Mouse (Mus musculus) MEL (cell line): Measurements from ENCODE around the gene Abhd17b. TPM values are rescaled to one million over a fixed set of nuclear protein-coding genes. Genes with fewer than 3 reads are reported as not detected.

ENCODE experiments used
- DNase-seq: peaks from one replicate; pipeline ENCODE4 v3.0.0; 2011; ENCODE audit warnings: low read depth, low spot score
- H3K27ac ChIP-seq: 2 replicates; pipeline ENCODE4 v1.5.1; 2012; ENCODE audit warnings: low read depth, mild to moderate bottlenecking, control low read depth, low read length, moderate library complexity; ENCODE audit not compliant: control insufficient read depth
- H3K27me3 ChIP-seq, 2 experiments: fragments of 150-350 bp in 1 of 2; sonication (generic) in 1 of 2; 2 replicates each; pipeline ENCODE4 v1.6.1; 2012; ENCODE audit warnings: low read length in 2 of 2, mild to moderate bottlenecking in 2 of 2, improper control_type of control experiment in 1 of 2, moderate library complexity in 1 of 2; ENCODE audit not compliant: insufficient read depth in 2 of 2, control insufficient read depth in 1 of 2
- H3K36me3 ChIP-seq, 2 experiments: 2 replicates each; pipeline ENCODE4 v1.6.1; 2012 to 2014; ENCODE audit warnings: low read length in 2 of 2, improper control_type of control experiment in 1 of 2, inconsistent platforms in 1 of 2, mild to moderate bottlenecking in 1 of 2; ENCODE audit not compliant: insufficient read depth in 2 of 2, control insufficient read depth in 1 of 2
- H3K4me1 ChIP-seq, 2 experiments: fragments of 150-350 bp in 1 of 2; sonication (generic) in 1 of 2; 2 replicates each; pipeline ENCODE4 v1.6.1; 2012; ENCODE audit warnings: low read length in 2 of 2, improper control_type of control experiment in 1 of 2, mild to moderate bottlenecking in 1 of 2; ENCODE audit not compliant: insufficient read depth in 2 of 2, control insufficient read depth in 1 of 2
- H3K4me3 ChIP-seq, 2 experiments: fragments of 150-350 bp in 1 of 2; sonication (generic) in 1 of 2; 2 replicates each; pipeline ENCODE4 v1.5.1; 2012; ENCODE audit warnings: low read depth in 2 of 2, low read length in 2 of 2, mild to moderate bottlenecking in 2 of 2, moderate library complexity in 2 of 2, control low read depth in 1 of 2, improper control_type of control experiment in 1 of 2; ENCODE audit not compliant: control insufficient read depth in 1 of 2, insufficient read depth in 1 of 2
- H3K79me2 ChIP-seq: 2 replicates; pipeline ENCODE4 v1.6.1; 2012; ENCODE audit warnings: mild to moderate bottlenecking, low read length, moderate library complexity; ENCODE audit not compliant: control insufficient read depth, poor library complexity, insufficient read depth
- H3K9ac ChIP-seq: 2 replicates; pipeline ENCODE4 v1.6.1; 2012; ENCODE audit warnings: low read depth, mild to moderate bottlenecking, control low read depth, low read length, moderate library complexity; ENCODE audit not compliant: control insufficient read depth, poor library complexity, severe bottlenecking
- H3K9me3 ChIP-seq: fragments of 150-350 bp; sonication (generic); replicated peaks from 2 replicates; pipeline ENCODE4 v1.6.1; 2012; ENCODE audit warnings: mild to moderate bottlenecking, low read length, improper control_type of control experiment, moderate library complexity; ENCODE audit not compliant: insufficient read depth
- CHD1 ChIP-seq: IDR thresholded peaks from 2 replicates; pipeline ENCODE4 v1.6.1; 2012; ENCODE audit warnings: low read depth, mild to moderate bottlenecking, inconsistent platforms, low read length, improper control_type of control experiment
- CTCF ChIP-seq, 3 experiments: IDR thresholded peaks in 2 of 3; conservative IDR thresholded peaks in 1 of 3; 2 replicates each; pipeline ENCODE4 v1.5.1; 2011 to 2012; ENCODE audit warnings: low read length in 3 of 3, low read depth in 2 of 3, mild to moderate bottlenecking in 2 of 3, improper control_type of control experiment in 1 of 3, inconsistent platforms in 1 of 3, mixed read lengths in 1 of 3, moderate library complexity in 1 of 3; ENCODE audit not compliant: control insufficient read depth in 1 of 3, insufficient read depth in 1 of 3, poor library complexity in 1 of 3, severe bottlenecking in 1 of 3
- E2F4 ChIP-seq: IDR thresholded peaks from 2 replicates; pipeline ENCODE4 v1.6.1; 2011; ENCODE audit warnings: low read depth, low read length, improper control_type of control experiment, borderline replicate concordance
- ELF1 ChIP-seq: IDR thresholded peaks from 2 replicates; pipeline ENCODE4 v1.6.1; 2014; ENCODE audit warnings: low read depth, mild to moderate bottlenecking, inconsistent platforms, low read length, improper control_type of control experiment, moderate library complexity
- EP300 ChIP-seq, 2 experiments: IDR thresholded peaks; 2 replicates each; pipeline ENCODE4 v1.6.1; 2011; ENCODE audit warnings: improper control_type of control experiment in 2 of 2, low read length in 2 of 2, low read depth in 1 of 2, mild to moderate bottlenecking in 1 of 2
- GATA1 ChIP-seq: IDR thresholded peaks from 2 replicates; pipeline ENCODE4 v1.6.1; 2011; ENCODE audit warnings: low read depth, low read length, improper control_type of control experiment
- HCFC1 ChIP-seq: IDR thresholded peaks from 2 replicates; pipeline ENCODE4 v1.6.1; 2012; ENCODE audit warnings: low read depth, mild to moderate bottlenecking, inconsistent platforms, low read length, improper control_type of control experiment, moderate library complexity
- JUND ChIP-seq: IDR thresholded peaks from 2 replicates; pipeline ENCODE4 v1.6.1; 2011; ENCODE audit warnings: low read depth, mild to moderate bottlenecking, improper control_type of control experiment, low read length
- MAX ChIP-seq: IDR thresholded peaks from 2 replicates; pipeline ENCODE4 v1.6.1; 2011; ENCODE audit warnings: low read length, improper control_type of control experiment
- MEF2A ChIP-seq: IDR thresholded peaks from 2 replicates; pipeline ENCODE4 v1.6.1; 2014; ENCODE audit warnings: low read depth, mild to moderate bottlenecking, inconsistent platforms, low read length, improper control_type of control experiment; ENCODE audit not compliant: poor library complexity, insufficient replicate concordance, severe bottlenecking; ENCODE audit errors: extremely low read depth
- MXI1 ChIP-seq: IDR thresholded peaks from 2 replicates; pipeline ENCODE4 v1.6.1; 2011; ENCODE audit warnings: mild to moderate bottlenecking, low read depth, low read length, improper control_type of control experiment
- NRF1 ChIP-seq: IDR thresholded peaks from 2 replicates; pipeline ENCODE4 v1.6.1; 2014; ENCODE audit warnings: low read depth, mild to moderate bottlenecking, inconsistent platforms, low read length, improper control_type of control experiment, moderate library complexity; ENCODE audit not compliant: poor library complexity, insufficient read depth, severe bottlenecking
- RCOR1 ChIP-seq: IDR thresholded peaks from 2 replicates; pipeline ENCODE4 v1.6.1; 2012; ENCODE audit warnings: low read depth, mild to moderate bottlenecking, inconsistent platforms, low read length, improper control_type of control experiment
- SMC3 ChIP-seq: IDR thresholded peaks from 2 replicates; pipeline ENCODE4 v1.6.1; 2011; ENCODE audit warnings: low read depth, low read length, improper control_type of control experiment
- TAL1 ChIP-seq: IDR thresholded peaks from 2 replicates; pipeline ENCODE4 v1.6.1; 2012; ENCODE audit warnings: mild to moderate bottlenecking, inconsistent platforms, low read length, moderate library complexity, mixed read lengths
- TBP ChIP-seq: IDR thresholded peaks from 2 replicates; pipeline ENCODE4 v1.8.0; 2011; ENCODE audit warnings: low read depth, low read length, improper control_type of control experiment
- TCF12 ChIP-seq: IDR thresholded peaks from 2 replicates; pipeline ENCODE4 v1.6.1; 2014; ENCODE audit warnings: low read depth, mild to moderate bottlenecking, inconsistent platforms, low read length, improper control_type of control experiment, moderate library complexity
- UBTF ChIP-seq: IDR thresholded peaks from 2 replicates; pipeline ENCODE4 v1.6.1; 2012; ENCODE audit warnings: low read depth, mild to moderate bottlenecking, inconsistent platforms, low read length, improper control_type of control experiment, moderate library complexity, borderline replicate concordance; ENCODE audit not compliant: insufficient read depth
- USF1 ChIP-seq: IDR thresholded peaks from 2 replicates; pipeline ENCODE4 v1.6.1; 2014; ENCODE audit warnings: low read depth, mild to moderate bottlenecking, inconsistent platforms, low read length, improper control_type of control experiment, moderate library complexity
- ZC3H11A ChIP-seq: IDR thresholded peaks from 2 replicates; pipeline ENCODE4 v1.6.1; 2012; ENCODE audit warnings: low read depth, mild to moderate bottlenecking, inconsistent platforms, low read length, improper control_type of control experiment
- ZMIZ1 ChIP-seq: IDR thresholded peaks from 2 replicates; pipeline ENCODE4 v1.6.1; 2012; ENCODE audit warnings: low read depth, mild to moderate bottlenecking, inconsistent platforms, low read length, improper control_type of control experiment, moderate library complexity
- polyA plus RNA-seq, 2 experiments: library from polyadenylated mRNA; stranded (reverse) in 1 of 2; unstranded in 1 of 2; fragments of >175 nt in 1 of 2; fragments of >200 nt in 1 of 2; gene quantifications; 2 replicates each; pipeline versions ENCODE4 v1.2.1 to v1.2.4; 2012; ENCODE audit warnings: low replicate concordance in 2 of 2, low read depth in 1 of 2; ENCODE audit not compliant: insufficient read length in 2 of 2, insufficient read depth in 1 of 2, missing spikeins in 1 of 2
- total RNA-seq: library from RNA; depleted of rRNA; stranded (reverse); fragments of 300-350 nt; gene quantifications from 2 replicates; pipeline ENCODE4 v1.2.3, GENCODE M21; 2012

Gene Abhd17b
- total and polyA plus RNA-seq, 3 experiments: 15.8 to 173 (median 16.1) TPM

- DNase-seq: no peak
- no peaks in the 10 kb centered on the region for H3K36me3 ChIP-seq
- no peak overlapping the region for H3K9ac ChIP-seq
- H3K9me3 ChIP-seq: no peaks in the 10 kb centered on the region
- no peaks in the 10 kb centered on the region for H3K27me3 ChIP-seq
- TF ChIP-seq UBTF (no peak), HCFC1 (no peak), TBP (no peak), CTCF (IDR thresholded peaks at IDR 0.05 in 2 of 3, conservative IDR thresholded peaks at IDR 0.05 in 1 of 3; ENCODE audit: control insufficient read depth in 1 of 3, insufficient read depth in 1 of 3, low read depth in 2 of 3, low read length in 3 of 3, poor library complexity in 1 of 3, severe bottlenecking in 1 of 3) (no peak), EP300 (IDR thresholded peaks at IDR 0.05; ENCODE audit: low read depth in 1 of 2, low read length in 2 of 2) (no peak), JUND (no peak), MEF2A (no peak), ELF1 (no peak), MXI1 (no peak)
- no peaks in the 10 kb centered on the region for H3K79me2 ChIP-seq
- no peak overlapping the region for H3K4me3 ChIP-seq
- no peaks in the 10 kb centered on the region for H3K4me1 ChIP-seq
- no peak overlapping the region for H3K27ac ChIP-seq
These were observed 41.7 kb upstream of the Abhd17b start for GRCm38 (mm10) chr19:21611297-21611696.

- Histone ChIP-seq H3K27ac (no peak overlapping the region), H3K36me3 (no peaks in the 10 kb centered on the region), H3K9me3 (no peaks in the 10 kb centered on the region), H3K4me1 (no peaks in the 10 kb centered on the region), H3K9ac (no peak overlapping the region), H3K79me2 (no peaks in the 10 kb centered on the region), H3K27me3 (no peaks in the 10 kb centered on the region), H3K4me3 (no peak overlapping the region)
- peak; percentile 10 for DNase-seq
- TF ChIP-seq TAL1: no peak
- TF ChIP-seq GATA1: no peak
- no peak for TF ChIP-seq CTCF (IDR thresholded peaks at IDR 0.05 in 2 of 3, conservative IDR thresholded peaks at IDR 0.05 in 1 of 3; ENCODE audit: control insufficient read depth in 1 of 3, insufficient read depth in 1 of 3, low read depth in 2 of 3, low read length in 3 of 3, poor library complexity in 1 of 3, severe bottlenecking in 1 of 3)
- no peak for TF ChIP-seq ZC3H11A
These were observed 41.0 kb upstream of the Abhd17b start for GRCm38 (mm10) chr19:21611725-21612575.

GRCm38 (mm10) chr19:21615801-21616200 is 37.2 kb upstream of the Abhd17b start:
- Histone ChIP-seq H3K4me1 (no peaks in the 10 kb centered on the region), H3K4me3 (no peak overlapping the region), H3K27ac (no peak overlapping the region), H3K9ac (no peak overlapping the region), H3K27me3 (no peaks in the 10 kb centered on the region), H3K9me3 (no peaks in the 10 kb centered on the region), H3K79me2 (no peaks in the 10 kb centered on the region), H3K36me3 (no peaks in the 10 kb centered on the region; a peak in 2 of 4 replicates)
- TF ChIP-seq NRF1 (no peak), TCF12 (no peak), ZMIZ1 (no peak), ZC3H11A (no peak), CHD1 (no peak), MXI1 (no peak), USF1 (no peak), ELF1 (no peak), TAL1 (no peak), SMC3 (no peak), JUND (no peak), RCOR1 (no peak), E2F4 (no peak), CTCF (IDR thresholded peaks at IDR 0.05 in 2 of 3, conservative IDR thresholded peaks at IDR 0.05 in 1 of 3; ENCODE audit: control insufficient read depth in 1 of 3, insufficient read depth in 1 of 3, low read depth in 2 of 3, low read length in 3 of 3, poor library complexity in 1 of 3, severe bottlenecking in 1 of 3) (no peak), EP300 (IDR thresholded peaks at IDR 0.05; ENCODE audit: low read depth in 1 of 2, low read length in 2 of 2) (no peak), MAX (no peak)
- DNase-seq: no peak
